Mouse (Mus musculus) adipocyte (in vitro differentiated cells): Measurements from ENCODE around the gene Kif26b.
A peak's percentile ranks its signal among the peaks of the same experiment; 100 is the strongest.

Experiments
- DNase-seq: peaks from one replicate; pipeline ENCODE4 v3.0.0-alpha.2; 2016; ENCODE audit warnings: low spot score

Kif26b gene

GRCm38 (mm10) chr1:178770626-178771362, 241.9 kb downstream of the Kif26b start:
- DNase-seq: no peak

- DNase-seq: no peak
Measured at GRCm38 (mm10) chr1:178779742-178780141, 250.8 kb downstream of the Kif26b start.

GRCm38 (mm10) chr1:178784043-178784442, 255.1 kb downstream of the Kif26b start:
- no peak for DNase-seq

GRCm38 (mm10) chr1:178791266-178791665, 262.3 kb downstream of the Kif26b start:
- no peak for DNase-seq

GRCm38 (mm10) chr1:178792726-178793125, 263.8 kb downstream of the Kif26b start:
- DNase-seq: no peak

- DNase-seq: no peak
Measured at GRCm38 (mm10) chr1:178794866-178795265, 265.9 kb downstream of the Kif26b start.

- DNase-seq: no peak
Measured at GRCm38 (mm10) chr1:178797388-178797787, 268.5 kb downstream of the Kif26b start.

GRCm38 (mm10) chr1:178798333-178798732, 269.4 kb downstream of the Kif26b start:
- no peak for DNase-seq

GRCm38 (mm10) chr1:178798886-178799285, 270.0 kb downstream of the Kif26b start:
- no peak for DNase-seq

GRCm38 (mm10) chr1:178799836-178800552, 271.1 kb downstream of the Kif26b start:
- DNase-seq: no peak

- no peak for DNase-seq
Measured at GRCm38 (mm10) chr1:178803155-178803554, 274.2 kb downstream of the Kif26b start.

- DNase-seq: no peak
Measured at GRCm38 (mm10) chr1:178817476-178817875, 288.6 kb downstream of the Kif26b start.

GRCm38 (mm10) chr1:178819060-178819459, 290.1 kb downstream of the Kif26b start:
- DNase-seq: no peak

GRCm38 (mm10) chr1:178820079-178820478, 291.2 kb downstream of the Kif26b start:
- no peak for DNase-seq

- no peak for DNase-seq
Measured at GRCm38 (mm10) chr1:178820556-178821435, 291.9 kb downstream of the Kif26b start.

- no peak for DNase-seq
Measured at GRCm38 (mm10) chr1:178824871-178825270, 295.9 kb downstream of the Kif26b start.

- no peak for DNase-seq
Measured at GRCm38 (mm10) chr1:178827223-178827622, 298.3 kb downstream of the Kif26b start.

- peak; percentile 18 for DNase-seq
Measured at GRCm38 (mm10) chr1:178829456-178829855, 300.5 kb downstream of the Kif26b start.

- DNase-seq: no peak
Measured at GRCm38 (mm10) chr1:178832571-178832970, 303.6 kb downstream of the Kif26b start.

- DNase-seq: no peak
Measured at GRCm38 (mm10) chr1:178835805-178836204, 306.9 kb downstream of the Kif26b start.

GRCm38 (mm10) chr1:178836998-178837397, 308.1 kb downstream of the Kif26b start:
- no peak for DNase-seq

GRCm38 (mm10) chr1:178838696-178839320, 309.9 kb downstream of the Kif26b start:
- DNase-seq: no peak
